Mouse (Mus musculus) CD4-positive, CD25-positive, alpha-beta regulatory T cell, adult 2 months (primary cell): ENCODE data around the gene Pnmal2.
A peak's percentile ranks its signal among the peaks of the same experiment; 100 is the strongest.
"Not testable (repeated sequence)": the region's sequence is repeated elsewhere in the genome, so short reads cannot be mapped to it uniquely, and the experiment has no call there.

Experiments used
- DNase-seq: peaks from one replicate; pipeline ENCODE4 v3.0.0-alpha.2; 2012; ENCODE audit warnings: low read depth, low spot score

The Pnmal2 gene

DNA sequence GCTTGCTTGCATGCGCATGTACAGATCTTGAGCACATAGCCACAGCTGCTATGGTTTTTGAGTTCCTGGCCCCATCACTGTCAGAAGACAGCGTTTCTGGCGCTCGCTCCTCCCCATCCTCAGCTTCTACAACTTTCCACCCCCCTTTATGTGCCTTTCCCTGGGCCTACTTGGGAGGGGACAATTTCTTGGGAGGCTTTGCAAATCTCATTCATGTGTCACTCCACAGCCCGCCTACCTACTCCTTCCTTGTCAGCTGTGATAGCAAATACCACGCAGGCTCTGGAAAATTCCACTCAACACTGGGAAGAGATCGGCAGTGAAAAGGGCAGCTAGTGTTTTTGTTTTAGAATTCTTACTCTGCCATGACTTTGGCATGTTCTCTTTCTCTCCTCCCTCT lies 4.2 kb upstream of the Pnmal2 start:
- DNase-seq: no peak

DNA sequence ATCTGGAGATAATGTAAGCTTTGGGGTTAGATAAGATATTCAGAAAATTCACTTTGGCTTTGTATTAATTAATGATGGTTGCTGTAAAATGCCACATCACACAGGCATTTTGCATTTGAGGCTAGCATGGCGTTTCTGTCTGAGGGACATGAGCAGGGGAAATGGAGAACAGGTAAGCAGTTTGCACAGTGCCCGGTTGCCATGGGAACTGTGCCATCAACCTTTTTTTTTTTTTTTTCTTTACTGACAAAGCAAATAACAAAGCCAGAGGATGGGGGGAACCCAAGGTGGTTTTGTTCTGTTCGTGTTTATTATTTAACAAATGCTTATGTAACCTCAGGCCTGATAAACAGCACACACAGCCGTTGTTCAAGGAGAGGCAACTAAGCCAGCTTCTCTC lies 1.6 kb upstream of the Pnmal2 start:
- DNase-seq: no peak

DNA sequence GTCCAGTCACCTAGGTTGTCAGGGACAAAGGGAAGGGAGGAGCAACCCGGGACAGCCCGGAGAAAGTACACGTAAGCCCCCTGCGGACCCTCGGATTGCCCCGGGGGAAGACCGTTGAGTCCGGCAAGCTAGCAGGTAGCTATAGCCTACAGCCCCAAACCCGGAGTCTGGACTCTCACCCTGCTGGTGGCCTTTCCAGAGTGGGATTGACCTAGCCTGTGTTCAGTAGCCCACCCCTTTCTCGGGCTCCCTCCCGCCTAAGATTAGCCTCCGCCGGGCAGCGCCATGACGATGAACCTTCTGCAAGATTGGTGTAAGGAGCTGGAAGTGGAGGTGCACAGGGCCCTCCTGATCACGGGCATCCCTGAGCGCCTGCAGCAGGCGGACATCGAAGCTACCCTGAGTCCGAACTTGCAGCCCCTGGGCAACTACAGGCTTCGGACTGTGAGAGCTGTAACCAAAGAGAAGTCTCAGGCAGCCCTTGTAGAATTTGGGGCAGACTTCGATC lies 380 bp downstream of the Pnmal2 start:
- no peak for DNase-seq

- DNase-seq: no peak
These were observed 937 bp downstream of the Pnmal2 start for GRCm38 (mm10) chr7:16945419-16945818.

- DNase-seq: no peak
These were observed 2.2 kb downstream of the Pnmal2 start for GRCm38 (mm10) chr7:16946441-16947348.

DNA sequence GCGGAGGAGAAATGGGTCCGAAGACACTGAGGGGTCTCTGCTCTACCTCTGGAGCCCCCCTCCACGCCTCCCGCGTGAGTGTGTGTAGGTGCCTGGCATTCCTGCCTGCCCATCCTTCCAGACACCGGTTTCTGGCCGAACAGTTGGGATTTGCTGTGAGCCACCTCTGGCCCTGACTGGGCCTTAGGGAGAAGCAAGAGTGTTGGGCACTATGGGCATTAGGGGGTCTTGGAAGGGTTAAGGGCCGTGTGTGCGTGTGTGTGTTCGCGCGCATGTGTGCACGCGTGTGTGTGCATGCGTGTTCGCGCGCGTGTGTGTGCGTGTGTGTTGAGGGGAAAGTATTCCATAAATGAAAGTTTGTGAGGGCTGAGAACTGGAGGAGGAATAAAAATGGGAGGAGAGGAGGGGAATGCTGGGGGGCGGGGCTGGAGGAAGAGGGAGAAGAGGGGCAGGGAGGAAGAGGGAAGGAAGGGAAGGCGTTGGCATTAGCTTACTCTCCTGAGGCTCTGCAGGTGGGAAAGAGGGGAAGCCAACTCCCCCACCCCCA lies 2.9 kb downstream of the Pnmal2 start:
- DNase-seq: no peak

DNA sequence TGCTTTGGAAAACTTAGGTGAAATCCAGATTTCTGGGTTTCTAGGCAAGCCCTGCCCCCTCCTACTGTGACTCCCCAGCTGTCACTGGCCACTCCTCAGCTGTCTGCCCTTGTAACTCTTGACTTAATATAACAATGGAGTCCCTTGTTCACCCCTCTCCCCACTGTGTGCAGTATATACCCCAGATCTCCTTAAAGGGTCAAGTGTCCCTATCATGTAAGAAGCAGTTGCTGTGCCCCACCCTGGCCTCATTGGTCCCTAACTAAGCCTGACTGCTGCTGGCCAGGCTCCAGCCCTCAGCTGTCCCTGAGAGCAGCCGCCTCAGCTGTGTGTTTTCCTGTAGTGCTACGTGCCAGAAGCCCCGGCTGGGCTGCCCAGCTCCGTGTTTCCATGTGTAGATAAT lies 3.5 kb downstream of the Pnmal2 start:
- DNase-seq: no peak

DNA sequence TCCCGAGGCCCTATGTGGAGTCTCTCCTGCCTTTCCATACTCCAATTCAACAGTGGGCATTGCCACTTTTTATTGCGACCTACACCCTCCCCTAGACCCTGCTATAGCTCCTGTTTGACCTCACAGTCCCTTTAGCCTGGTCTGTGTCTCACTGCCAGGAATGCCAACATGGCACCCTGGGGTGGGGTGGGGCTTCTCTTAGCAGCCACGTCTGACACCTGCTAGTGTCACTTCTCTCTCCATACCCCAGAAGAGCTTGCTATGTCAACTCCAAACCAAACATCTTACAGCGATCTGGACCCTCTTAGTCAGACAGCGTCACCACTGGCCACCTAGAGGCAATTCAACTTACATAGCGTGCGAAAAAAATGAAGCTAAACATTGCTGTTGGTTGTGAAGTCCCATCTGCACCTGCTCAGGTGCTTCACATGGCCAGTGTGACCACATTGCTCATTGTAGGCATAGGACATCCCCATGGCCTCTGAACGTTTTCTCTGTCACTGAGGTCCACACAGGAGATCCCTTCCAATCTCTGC lies 4.5 kb downstream of the Pnmal2 start:
- no peak for DNase-seq

GRCm38 (mm10) chr7:16949908-16950841 lies 5.7 kb downstream of the Pnmal2 start:
- peak; percentile 86 for DNase-seq

GRCm38 (mm10) chr7:16950861-16951635 lies 6.6 kb downstream of the Pnmal2 start:
- peak; percentile 91 for DNase-seq

- DNase-seq: not testable (repeated sequence)
These were observed 9.3 kb downstream of the Pnmal2 start for GRCm38 (mm10) chr7:16953776-16954175.

DNA sequence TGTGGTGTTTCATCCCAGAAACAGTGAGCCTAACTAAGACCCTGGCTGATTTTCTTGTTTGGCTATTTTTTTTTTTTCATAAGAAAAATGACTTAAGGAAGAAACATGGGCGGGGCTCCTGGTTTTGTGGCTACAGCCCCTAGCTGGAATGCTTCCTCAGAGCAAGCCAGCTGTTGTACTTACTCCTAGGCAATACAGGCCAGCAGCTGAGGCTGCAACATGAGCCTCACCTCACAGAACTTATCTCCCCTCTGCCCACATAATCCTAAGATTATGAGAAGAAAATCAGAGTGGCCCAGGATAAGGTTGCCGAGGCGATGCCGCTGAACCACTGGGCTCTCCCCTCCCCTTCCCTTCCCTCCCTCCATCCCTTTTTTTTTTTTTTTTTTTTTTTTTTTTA lies 11.2 kb downstream of the Pnmal2 start:
- DNase-seq: no peak

GRCm38 (mm10) chr7:16956410-16957265 lies 12.2 kb downstream of the Pnmal2 start:
- no peak for DNase-seq

- no peak for DNase-seq
These were observed 15.2 kb downstream of the Pnmal2 start, which contains the start of gene Pnmal1 for GRCm38 (mm10) chr7:16959539-16960187. Gene Pnmal1 (plus strand): TSS chr7:16959679.

- no peak for DNase-seq
These were observed 17.2 kb downstream of the Pnmal2 start for GRCm38 (mm10) chr7:16961678-16962077.

GRCm38 (mm10) chr7:16968414-16968813 lies 23.9 kb downstream of the Pnmal2 start:
- DNase-seq: no peak

GRCm38 (mm10) chr7:16971160-16971559 lies 26.7 kb downstream of the Pnmal2 start:
- DNase-seq: no peak

- DNase-seq: no peak
These were observed 29.5 kb downstream of the Pnmal2 start for GRCm38 (mm10) chr7:16974018-16974417.

DNA sequence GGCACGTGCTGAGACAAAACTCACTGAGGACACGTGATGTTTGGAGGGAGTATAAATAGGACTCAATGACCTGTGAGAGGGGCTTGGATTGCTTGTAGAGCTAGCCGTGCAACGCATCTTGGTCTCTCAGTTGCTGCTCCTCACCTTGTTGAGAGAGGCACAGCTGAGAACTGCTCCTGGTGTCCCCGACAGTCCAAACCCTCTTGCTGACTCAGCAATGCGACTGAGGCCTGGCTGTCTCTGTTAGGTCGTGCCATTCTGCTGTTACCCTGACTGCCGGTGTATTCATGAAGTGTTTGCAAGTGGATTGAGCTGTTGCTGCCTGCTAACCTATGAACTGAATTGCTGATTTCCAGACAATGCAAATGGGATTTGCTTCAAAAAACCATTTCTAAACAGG lies 31.8 kb downstream of the Pnmal2 start:
- DNase-seq: no peak
